Mouse (Mus musculus): ENCODE data around the gene Gm10100. TPM values are rescaled to one million over a fixed set of nuclear protein-coding genes. Genes with fewer than 3 reads are reported as not detected.
"Not testable (repeated sequence)": the region's sequence is repeated elsewhere in the genome, so short reads cannot be mapped to it uniquely, and the experiment has no call there.

Gene Gm10100
- polyA plus RNA-seq (2015; fragmentation: Nextera tagmentation; extraction: Ambion mirVana) = not detected in 2 replicates

DNA sequence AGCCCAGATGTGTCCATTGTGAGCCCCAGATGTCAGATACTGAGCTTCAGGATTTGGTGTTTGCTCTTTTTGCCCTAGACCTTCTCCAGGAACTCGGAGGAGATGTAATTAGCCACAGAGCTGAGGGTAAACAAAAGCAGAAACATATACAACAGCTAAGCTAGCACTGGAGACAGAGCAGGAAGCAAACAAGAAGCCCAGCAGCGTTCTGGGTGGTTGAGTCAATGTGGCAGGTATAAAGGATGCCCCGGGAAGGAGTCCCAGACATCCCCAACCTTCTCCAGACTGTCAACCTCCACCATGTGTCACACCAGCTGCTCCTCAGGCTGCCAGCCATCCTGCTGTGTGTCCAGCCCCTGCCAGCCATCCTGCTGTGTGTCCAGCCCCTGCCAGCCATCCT, at the start of gene Gm10100:
Gm10100 (plus strand) TSS at position 301 of the 400 bp plus-strand sequence.
- Histone ChIP-seq H3K27me3 (replicated peaks; ENCODE audit: control insufficient read depth, insufficient read depth, low read length) (no peaks in the 10 kb centered on the region), H3K9me3 (ENCODE audit: control insufficient read depth) (no peaks in the 10 kb centered on the region), H3K4me3 (ENCODE audit: low read depth, low read length) (no peak within 1 kb of the TSS), H3K4me2 (replicated peaks; ENCODE audit: low read depth) (no peak within 1 kb of the TSS), H3K4me1 (replicated peaks; ENCODE audit: control insufficient read depth, insufficient read depth, low read length) (no peaks in the 10 kb centered on the region), H3K36me3 (ENCODE audit: control insufficient read depth, insufficient read depth) (no peaks in the 10 kb centered on the region), H3K27ac (ENCODE audit: low read depth, low read length) (no peak within 1 kb of the TSS), H3K9ac (ENCODE audit: low read depth, low read length) (no peak within 1 kb of the TSS)
- no peak for TF ChIP-seq CTCF (IDR thresholded peaks at IDR 0.05; ENCODE audit: low read depth)
- WGBS = 28% methylated on average over 3 of the region's 3 CpGs
- no peak for ATAC-seq

DNA sequence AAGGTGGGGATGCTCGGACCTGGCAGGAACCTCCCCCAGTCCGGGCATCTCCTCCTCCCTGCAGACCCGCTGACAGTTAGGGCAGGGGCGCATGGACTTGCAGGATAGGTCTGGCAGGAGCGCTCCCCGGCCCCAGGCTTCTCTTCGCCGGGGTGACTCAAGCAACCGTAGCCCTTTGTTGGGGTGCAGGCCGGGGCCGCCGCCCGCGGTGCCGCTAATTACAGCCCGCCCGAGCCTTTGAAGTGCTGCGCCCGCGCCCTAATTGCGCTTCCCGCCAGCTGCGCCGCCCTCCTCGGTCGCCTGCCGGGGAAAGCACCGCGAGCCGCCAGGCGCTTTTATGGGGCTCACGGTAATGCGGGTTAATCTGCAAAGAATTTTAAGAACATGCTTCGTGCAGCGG, 48.7 kb upstream of the Gm10100 start:
- whole genome bisulfite sequencing = under 1% methylated on average over 35 of the region's 35 CpGs
- Histone ChIP-seq H3K4me2 (replicated peaks; ENCODE audit: low read depth) (peak overlapping the region; percentile 52), H3K27ac (ENCODE audit: low read depth, low read length) (no peak overlapping the region), H3K9me3 (ENCODE audit: control insufficient read depth) (no peaks in the 10 kb centered on the region), H3K4me1 (replicated peaks; ENCODE audit: control insufficient read depth, insufficient read depth, low read length) (no peaks in the 10 kb centered on the region), H3K4me3 (ENCODE audit: low read depth, low read length) (no peak overlapping the region), H3K9ac (ENCODE audit: low read depth, low read length) (no peak overlapping the region), H3K27me3 (replicated peaks; ENCODE audit: control insufficient read depth, insufficient read depth, low read length) (peaks cover 26% of the 10 kb centered on the region), H3K36me3 (ENCODE audit: control insufficient read depth, insufficient read depth) (no peaks in the 10 kb centered on the region)
- ATAC-seq = 0 out of 2 replicates have a peak, but pooled peaks have one; percentile 8
- TF ChIP-seq CTCF (IDR thresholded peaks at IDR 0.05; ENCODE audit: low read depth) = no peak

- Histone ChIP-seq H3K9ac (ENCODE audit: low read depth, low read length) (no peak overlapping the region), H3K9me3 (ENCODE audit: control insufficient read depth) (no peaks in the 10 kb centered on the region), H3K27me3 (replicated peaks; ENCODE audit: control insufficient read depth, insufficient read depth, low read length) (peaks cover 19% of the 10 kb centered on the region), H3K27ac (ENCODE audit: low read depth, low read length) (no peak overlapping the region), H3K4me1 (replicated peaks; ENCODE audit: control insufficient read depth, insufficient read depth, low read length) (no peaks in the 10 kb centered on the region), H3K4me3 (ENCODE audit: low read depth, low read length) (no peak overlapping the region), H3K36me3 (ENCODE audit: control insufficient read depth, insufficient read depth) (no peaks in the 10 kb centered on the region), H3K4me2 (replicated peaks; ENCODE audit: low read depth) (no peak overlapping the region)
- no peak for ATAC-seq
- TF ChIP-seq CTCF (IDR thresholded peaks at IDR 0.05; ENCODE audit: low read depth) = no peak
- 81% methylated on average over 7 of the region's 7 CpGs for WGBS
Measured at GRCm38 (mm10) chr10:77682994-77683393, 43.3 kb upstream of the Gm10100 start.

DNA sequence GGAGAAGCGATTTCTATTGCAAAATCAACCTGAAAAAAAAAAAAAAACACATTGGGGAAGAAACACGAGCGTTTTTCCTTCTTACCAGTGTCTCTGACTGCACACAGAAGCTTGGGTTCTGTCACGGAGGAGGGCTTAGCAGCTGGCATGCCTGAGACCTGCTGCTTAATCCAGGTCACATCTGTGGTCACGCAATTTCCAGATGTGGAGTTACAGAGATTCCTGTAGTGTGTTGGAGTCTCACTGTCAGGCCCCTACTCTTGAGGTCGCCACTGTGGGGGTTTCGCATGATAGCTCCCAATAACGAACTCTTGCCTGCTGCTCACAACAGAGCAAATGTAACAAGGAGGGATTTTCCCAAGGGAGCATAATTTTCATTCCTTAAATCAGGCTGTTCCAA, 42.1 kb upstream of the Gm10100 start:
- 53% methylated on average over 8 of the region's 8 CpGs for WGBS
- no peak for ATAC-seq
- H3K4me1 ChIP-seq (replicated peaks; ENCODE audit: control insufficient read depth, insufficient read depth, low read length) = no peaks in the 10 kb centered on the region
- H3K4me2 ChIP-seq (replicated peaks; ENCODE audit: low read depth) = no peak overlapping the region
- H3K9me3 ChIP-seq (ENCODE audit: control insufficient read depth) = no peaks in the 10 kb centered on the region
- TF ChIP-seq CTCF (IDR thresholded peaks at IDR 0.05; ENCODE audit: low read depth) = no peak
- no peaks in the 10 kb centered on the region for H3K36me3 ChIP-seq (ENCODE audit: control insufficient read depth, insufficient read depth)
- H3K4me3 ChIP-seq (ENCODE audit: low read depth, low read length) = no peak overlapping the region
- H3K27me3 ChIP-seq (replicated peaks; ENCODE audit: control insufficient read depth, insufficient read depth, low read length) = 0 out of 2 replicates have a peak, but pooled peaks cover 12% of the 10 kb centered on the region
- H3K27ac ChIP-seq (ENCODE audit: low read depth, low read length) = no peak overlapping the region
- no peak overlapping the region for H3K9ac ChIP-seq (ENCODE audit: low read depth, low read length)

GRCm38 (mm10) chr10:77685895-77686664, 40.2 kb upstream of the Gm10100 start, which contains the start of gene Tspear:
Gene Tspear, plus strand, starts transcription at chr10:77686569.
- no peak within 1 kb of the TSS for H3K27ac ChIP-seq (ENCODE audit: low read depth, low read length)
- no peak within 1 kb of the TSS; the same call in 1 of the 2 replicates for H3K4me2 ChIP-seq (replicated peaks; ENCODE audit: low read depth)
- whole genome bisulfite sequencing = 4% methylated on average over 22 of the region's 22 CpGs
- no peaks in the 10 kb centered on the region for H3K4me1 ChIP-seq (replicated peaks; ENCODE audit: control insufficient read depth, insufficient read depth, low read length)
- 0 out of 2 replicates have a peak, but pooled peaks have one; percentile 19 for ATAC-seq
- no peak within 1 kb of the TSS for H3K9ac ChIP-seq (ENCODE audit: low read depth, low read length)
- H3K4me3 ChIP-seq (ENCODE audit: low read depth, low read length) = no peak within 1 kb of the TSS
- H3K9me3 ChIP-seq (ENCODE audit: control insufficient read depth) = no peaks in the 10 kb centered on the region
- H3K27me3 ChIP-seq (replicated peaks; ENCODE audit: control insufficient read depth, insufficient read depth, low read length) = 0 out of 2 replicates have a peak, but pooled peaks cover 7% of the 10 kb centered on the region
- no peak for TF ChIP-seq CTCF (IDR thresholded peaks at IDR 0.05; ENCODE audit: low read depth)
- no peaks in the 10 kb centered on the region for H3K36me3 ChIP-seq (ENCODE audit: control insufficient read depth, insufficient read depth)

- no peaks in the 10 kb centered on the region for H3K36me3 ChIP-seq (ENCODE audit: control insufficient read depth, insufficient read depth)
- H3K27me3 ChIP-seq (replicated peaks; ENCODE audit: control insufficient read depth, insufficient read depth, low read length) = 0 out of 2 replicates have a peak, but pooled peaks cover 7% of the 10 kb centered on the region
- no peak for ATAC-seq
- no peak overlapping the region for H3K4me3 ChIP-seq (ENCODE audit: low read depth, low read length)
- no peak overlapping the region for H3K27ac ChIP-seq (ENCODE audit: low read depth, low read length)
- WGBS = 44% methylated on average over 10 of the region's 10 CpGs
- no peak overlapping the region for H3K4me2 ChIP-seq (replicated peaks; ENCODE audit: low read depth)
- no peaks in the 10 kb centered on the region for H3K4me1 ChIP-seq (replicated peaks; ENCODE audit: control insufficient read depth, insufficient read depth, low read length)
- no peak for TF ChIP-seq CTCF (IDR thresholded peaks at IDR 0.05; ENCODE audit: low read depth)
- no peak overlapping the region for H3K9ac ChIP-seq (ENCODE audit: low read depth, low read length)
- no peaks in the 10 kb centered on the region for H3K9me3 ChIP-seq (ENCODE audit: control insufficient read depth)
Measured at GRCm38 (mm10) chr10:77687021-77687420, 39.3 kb upstream of the Gm10100 start.

DNA sequence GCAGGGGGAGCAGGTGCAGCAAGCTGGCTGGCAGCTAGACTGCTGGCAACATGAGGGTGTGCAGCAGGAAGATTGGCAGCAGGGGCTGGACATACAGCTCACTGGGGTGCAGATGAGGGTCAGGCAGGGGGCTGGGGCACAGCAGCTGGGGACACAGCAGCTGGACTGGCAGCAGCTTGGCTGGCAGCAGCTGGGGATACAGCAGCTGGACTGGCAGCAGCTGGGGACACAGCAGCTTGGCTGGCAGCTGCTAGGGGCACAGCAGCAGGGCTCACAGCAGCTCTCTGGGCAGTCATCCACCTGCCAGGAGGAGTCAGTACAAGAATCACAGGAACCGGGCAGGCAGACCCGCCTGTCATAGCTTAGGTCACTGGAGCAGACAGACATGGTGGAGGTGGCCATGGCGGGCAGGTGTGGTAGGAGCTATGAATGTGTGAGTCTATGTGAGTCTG, 35.9 kb upstream of the Gm10100 start, which contains the start of gene Gm19402:
Gm19402 (minus strand) TSS at position 402 of the 452 bp plus-strand sequence.
- H3K9me3 ChIP-seq (ENCODE audit: control insufficient read depth); H3K27ac ChIP-seq (ENCODE audit: low read depth, low read length); H3K9ac ChIP-seq (ENCODE audit: low read depth, low read length); H3K27me3 ChIP-seq (replicated peaks; ENCODE audit: control insufficient read depth, insufficient read depth, low read length); H3K4me1 ChIP-seq (replicated peaks; ENCODE audit: control insufficient read depth, insufficient read depth, low read length); H3K4me3 ChIP-seq (ENCODE audit: low read depth, low read length); H3K4me2 ChIP-seq (replicated peaks; ENCODE audit: low read depth); H3K36me3 ChIP-seq (ENCODE audit: control insufficient read depth, insufficient read depth); ATAC-seq: not testable (repeated sequence)
- 66% methylated on average over 3 of the region's 3 CpGs for WGBS

Measured in intestine, postnatal 0 days (tissue).